Mouse (Mus musculus) spleen, adult 2 months (tissue): Measurements from ENCODE around the gene Nfrkb. TPM values are rescaled to one million over a fixed set of nuclear protein-coding genes. Genes with fewer than 3 reads are reported as not detected.

Experiments
- DNase-seq, 2 experiments: peaks; one replicate each; pipeline versions ENCODE4 v3.0.0 to v3.0.0-alpha.2; 2012 to 2021; ENCODE audit warnings: low spot score in 2 of 2, low read depth in 1 of 2
- H3K27ac ChIP-seq: fragments of 200-500 bp; 2 replicates; pipeline ENCODE4 v1.5.1; 2012; ENCODE audit warnings: low read length, inconsistent platforms; ENCODE audit not compliant: insufficient read depth
- H3K27me3 ChIP-seq: fragments of 200-500 bp; 2 replicates; pipeline ENCODE4 v1.6.1; 2012; ENCODE audit warnings: mild to moderate bottlenecking, moderate library complexity, low read length, inconsistent platforms; ENCODE audit not compliant: control insufficient read depth, insufficient read depth
- H3K36me3 ChIP-seq: fragments of 200-500 bp; 2 replicates; pipeline ENCODE4 v1.6.1; 2012; ENCODE audit warnings: mild to moderate bottlenecking, low read length, inconsistent platforms; ENCODE audit not compliant: control insufficient read depth, insufficient read depth
- H3K4me1 ChIP-seq: fragments of 200-500 bp; 2 replicates; pipeline ENCODE4 v1.6.1; 2011; ENCODE audit warnings: inconsistent platforms; ENCODE audit not compliant: control insufficient read depth, insufficient read depth, insufficient read length
- H3K4me3 ChIP-seq: fragments of 200-500 bp; 2 replicates; pipeline ENCODE4 v1.5.1; 2011; ENCODE audit warnings: mild to moderate bottlenecking, inconsistent platforms; ENCODE audit not compliant: insufficient read depth, insufficient read length; ENCODE audit errors: extremely low read depth
- CTCF ChIP-seq: fragments of 200-500 bp; IDR thresholded peaks from 2 replicates; pipeline ENCODE4 v1.5.1; 2011; ENCODE audit warnings: mild to moderate bottlenecking, inconsistent platforms; ENCODE audit not compliant: insufficient read depth, insufficient read length, insufficient replicate concordance; ENCODE audit errors: extremely low read depth
- POLR2A ChIP-seq: fragments of 200-500 bp; IDR thresholded peaks from 2 replicates; pipeline ENCODE4 v1.6.1; 2011; ENCODE audit warnings: low read depth, low read length, inconsistent platforms
- WGBS: fragments of 180-500 bp; shearing (Covaris S2); methylation state at CpG from one replicate; pipeline ENCODE4 v1.1.7; 2018; 5-methylcytosine and 5-hydroxymethylcytosine counted together
- polyA plus RNA-seq: library from polyadenylated mRNA; depleted of rRNA; stranded (reverse); fragments of >200 nt; gene quantifications from 2 replicates; pipeline ENCODE4 v1.2.3, GENCODE M21; 2012

The Nfrkb gene
- polyA plus RNA-seq, 1 experiment = 23.6 TPM

GRCm38 (mm10) chr9:31385500-31385869 is 507 bp upstream of the Nfrkb start:
- Histone ChIP-seq H3K4me3 (peak overlapping the region; percentile 75), H3K27ac (no peak overlapping the region), H3K36me3 (peaks cover 1% of the 10 kb centered on the region; the same call in 1 of the 2 replicates), H3K27me3 (no peaks in the 10 kb centered on the region), H3K4me1 (peaks cover 3% of the 10 kb centered on the region; the same call in 1 of the 2 replicates)
- no peak for TF ChIP-seq POLR2A
- no peak for TF ChIP-seq CTCF
- DNase-seq = no peak
- WGBS = 19% methylated on average over 4 of the region's 4 CpGs

DNA sequence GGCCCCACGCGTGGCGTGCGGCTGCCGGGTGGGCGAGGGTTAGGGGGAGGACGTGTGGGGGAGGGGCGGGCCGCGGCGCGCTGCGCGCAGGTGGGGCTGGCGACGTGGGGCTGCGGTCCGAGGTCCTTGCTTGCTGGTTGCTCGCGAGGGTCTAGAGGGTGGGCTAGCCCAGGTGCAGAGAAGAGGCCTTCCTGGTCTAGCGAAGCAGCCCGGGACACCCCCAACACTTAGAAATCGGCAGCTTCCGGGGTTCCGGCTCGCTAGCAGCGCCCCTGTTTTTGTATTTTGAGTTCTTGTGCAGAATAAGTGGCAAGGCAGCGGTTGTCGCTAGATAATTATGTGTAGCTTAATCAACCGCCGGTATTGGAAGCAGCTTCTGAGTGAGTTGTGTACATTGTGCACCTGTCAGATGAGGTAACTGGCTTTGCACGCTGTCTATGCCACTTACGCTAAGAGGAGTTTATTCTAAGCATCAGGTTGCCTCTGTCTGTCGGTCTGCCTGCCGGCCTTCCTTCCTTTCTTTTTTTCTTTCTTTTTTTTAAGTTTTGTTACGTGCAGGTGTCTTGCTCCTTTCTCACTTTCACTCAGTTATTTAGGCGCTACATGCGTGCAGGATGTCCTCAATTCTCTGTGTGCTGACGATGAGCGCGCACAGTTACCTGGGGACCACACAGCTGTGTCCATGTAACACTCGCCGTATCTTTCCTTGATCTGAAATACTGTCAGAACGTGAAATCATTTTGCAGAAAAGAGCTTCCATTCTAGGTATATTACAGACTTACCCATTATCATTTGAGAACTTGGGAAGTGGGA is 582 bp downstream of the Nfrkb start:
- Histone ChIP-seq H3K27ac (0 out of 2 replicates have a peak overlapping the region, but pooled peaks have one; percentile 34), H3K4me3 (peak overlapping the region; percentile 75), H3K36me3 (peaks cover 3% of the 10 kb centered on the region), H3K4me1 (peaks cover 3% of the 10 kb centered on the region; the same call in 1 of the 2 replicates), H3K27me3 (no peaks in the 10 kb centered on the region)
- TF ChIP-seq CTCF = no peak
- TF ChIP-seq POLR2A = no peak
- WGBS = 3% methylated on average over 43 of the region's 44 CpGs
- peak in 1 of 2 experiments; percentile 42 for DNase-seq

- peaks cover 3% of the 10 kb centered on the region; the same call in 1 of the 2 replicates for H3K4me1 ChIP-seq
- no peak overlapping the region for H3K27ac ChIP-seq
- DNase-seq = no peak
- peaks cover 8% of the 10 kb centered on the region for H3K36me3 ChIP-seq
- WGBS = 86% methylated on average over 5 of the region's 5 CpGs
- TF ChIP-seq CTCF = no peak
- TF ChIP-seq POLR2A = no peak
- no peak overlapping the region for H3K4me3 ChIP-seq
- no peaks in the 10 kb centered on the region for H3K27me3 ChIP-seq
These were observed 1.2 kb downstream of the Nfrkb start for GRCm38 (mm10) chr9:31387206-31387605.

DNA sequence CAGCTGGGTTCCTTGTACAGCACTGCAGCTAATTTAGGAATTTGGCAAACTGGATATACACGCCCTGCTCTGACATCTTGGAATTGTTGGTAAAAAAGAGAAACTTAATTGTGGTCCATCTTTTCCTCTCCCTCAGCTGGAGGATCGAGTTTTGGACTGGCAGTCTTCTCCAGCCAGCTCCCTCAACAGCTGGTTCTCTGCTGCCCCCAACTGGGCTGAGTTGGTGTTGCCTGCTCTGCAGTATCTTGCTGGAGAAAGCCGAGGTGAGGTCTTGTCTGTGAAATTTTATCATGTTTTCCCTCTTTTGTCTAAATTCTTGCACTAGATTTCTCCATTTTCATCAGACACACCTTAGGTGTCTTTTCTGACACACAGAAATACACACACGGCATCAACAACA is 14.4 kb downstream of the Nfrkb start:
- H3K4me1 ChIP-seq = no peaks in the 10 kb centered on the region
- no peak overlapping the region for H3K27ac ChIP-seq
- WGBS = 59% methylated on average over 4 of the region's 4 CpGs
- DNase-seq = peak in 1 of 2 experiments; percentile 59
- no peak overlapping the region for H3K4me3 ChIP-seq
- peaks cover 69% of the 10 kb centered on the region for H3K36me3 ChIP-seq
- TF ChIP-seq POLR2A (no peak), CTCF (peak; percentile 82)
- no peaks in the 10 kb centered on the region for H3K27me3 ChIP-seq

DNA sequence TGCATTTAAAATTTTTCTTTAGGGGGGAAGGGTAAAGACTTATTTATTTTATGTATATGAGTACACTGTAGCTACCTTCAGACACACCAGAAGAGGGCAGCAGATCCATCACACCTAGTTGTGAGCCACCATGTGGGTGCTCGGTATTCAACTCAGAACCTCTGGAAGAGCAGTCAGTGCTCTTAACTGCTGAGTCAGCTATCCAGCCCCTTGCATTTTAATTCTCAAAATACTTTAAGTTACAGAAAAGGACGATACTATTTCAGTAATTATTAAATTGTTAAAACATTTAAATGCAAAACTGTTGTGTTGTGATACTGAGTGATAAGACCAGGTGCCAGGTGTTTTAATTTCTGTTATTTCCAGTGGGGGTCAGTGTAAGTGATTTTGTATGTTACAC is 18.3 kb downstream of the Nfrkb start:
- H3K27ac ChIP-seq = no peak overlapping the region
- no peak overlapping the region for H3K4me3 ChIP-seq
- H3K36me3 ChIP-seq = peaks cover 56% of the 10 kb centered on the region
- no peaks in the 10 kb centered on the region for H3K4me1 ChIP-seq
- no peaks in the 10 kb centered on the region for H3K27me3 ChIP-seq
- no peak for TF ChIP-seq POLR2A
- no peak for TF ChIP-seq CTCF
- DNase-seq = no peak
- WGBS = 92% methylated on average over 2 of the region's 2 CpGs

DNA sequence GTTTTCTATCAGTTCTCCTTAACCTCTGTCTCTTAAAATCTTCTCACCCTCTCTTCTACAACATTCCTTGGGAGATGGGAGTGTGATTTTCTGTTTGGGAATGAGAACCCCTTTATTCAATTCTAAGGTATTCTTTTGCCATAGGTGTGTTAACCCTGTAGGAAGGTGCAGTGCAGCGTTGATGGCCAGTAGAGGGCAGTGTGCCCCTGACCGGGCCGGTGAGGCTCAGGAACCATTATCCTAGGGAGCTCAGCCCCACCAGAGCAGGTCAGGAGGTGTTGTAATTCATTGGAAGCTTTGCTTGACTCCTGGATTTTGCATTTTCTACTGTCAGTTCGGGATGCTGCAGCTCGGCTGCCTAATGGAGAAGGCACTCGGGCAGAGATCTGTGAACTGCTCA is 19.2 kb downstream of the Nfrkb start:
- Histone ChIP-seq H3K36me3 (peaks cover 58% of the 10 kb centered on the region), H3K4me3 (no peak overlapping the region), H3K27me3 (no peaks in the 10 kb centered on the region), H3K27ac (no peak overlapping the region), H3K4me1 (no peaks in the 10 kb centered on the region)
- 76% methylated on average over 6 of the region's 6 CpGs for WGBS
- DNase-seq = no peak
- peak; percentile 61; the same call in 1 of the 2 replicates for TF ChIP-seq CTCF
- TF ChIP-seq POLR2A = no peak

GRCm38 (mm10) chr9:31412165-31412564 is 26.2 kb downstream of the Nfrkb start:
- 80% methylated on average over 4 of the region's 4 CpGs for WGBS
- TF ChIP-seq POLR2A (no peak), CTCF (no peak)

More at GRCm38 (mm10) chr9:31412165-31412564, 26.2 kb downstream of the Nfrkb start:
- Histone ChIP-seq H3K4me1 (no peaks in the 10 kb centered on the region), H3K27me3 (no peaks in the 10 kb centered on the region), H3K27ac (no peak overlapping the region), H3K36me3 (peaks cover 55% of the 10 kb centered on the region), H3K4me3 (no peak overlapping the region)
- no peak for DNase-seq
